Mouse (Mus musculus) lung, embryonic 14.5 days (tissue): Measurements from ENCODE around the gene Tspan33. TPM values are rescaled to one million over a fixed set of nuclear protein-coding genes. Genes with fewer than 3 reads are reported as not detected.

Experiments
- ATAC-seq: fragments of 200-750 bp; cut with Nextera tagmentation; 2 replicates; pipeline ENCODE4 v1.8.0; 2017; ENCODE audit warnings: mild to moderate bottlenecking, moderate TSS enrichment, moderate library complexity; ENCODE audit not compliant: insufficient read depth
- DNase-seq: peaks from one replicate; pipeline ENCODE4 v3.0.0-alpha.2; 2015
- H3K27ac ChIP-seq: fragments of 300-500 bp; sonication (generic); 2 replicates; pipeline ENCODE4 v1.5.1; 2014; ENCODE audit warnings: low read depth, mild to moderate bottlenecking, moderate library complexity
- H3K27me3 ChIP-seq: fragments of 300-500 bp; sonication (generic); 2 replicates; pipeline ENCODE4 v1.6.1; 2014; ENCODE audit warnings: low read length, control low read depth; ENCODE audit not compliant: insufficient read depth
- H3K36me3 ChIP-seq: fragments of 300-500 bp; sonication (generic); 2 replicates; pipeline ENCODE4 v1.6.1; 2014; ENCODE audit warnings: control low read depth; ENCODE audit not compliant: insufficient read depth
- H3K4me1 ChIP-seq: fragments of 300-500 bp; sonication (generic); 2 replicates; pipeline ENCODE4 v1.6.1; 2014; ENCODE audit warnings: antibody characterized with exemption, control low read depth; ENCODE audit not compliant: insufficient read depth
- H3K4me2 ChIP-seq: fragments of 300-500 bp; sonication (generic); 2 replicates; pipeline ENCODE4 v1.6.1; 2014; ENCODE audit warnings: mild to moderate bottlenecking
- H3K4me3 ChIP-seq: fragments of 300-500 bp; sonication (generic); 2 replicates; pipeline ENCODE4 v1.5.1; 2014; ENCODE audit warnings: low read depth, low read length
- H3K9ac ChIP-seq: fragments of 300-500 bp; sonication (generic); 2 replicates; pipeline ENCODE4 v1.6.1; 2014
- H3K9me3 ChIP-seq: fragments of 300-500 bp; sonication (generic); 2 replicates; pipeline ENCODE4 v1.6.1; 2016; ENCODE audit warnings: low read depth, low read length, control low read depth
- CTCF ChIP-seq: IDR thresholded peaks from 2 replicates; pipeline ENCODE4 v1.5.1; 2016; ENCODE audit warnings: antibody characterized with exemption, low read depth
- WGBS: fragments of 180-500 bp; shearing (Covaris S2); extraction: QIAGEN DNeasy Blood & Tissue Kit; methylation state at CpG from one replicate; pipeline ENCODE4 v1.1.7; 2014; 5-methylcytosine and 5-hydroxymethylcytosine counted together
- polyA plus RNA-seq: library from polyadenylated mRNA; unstranded; fragments of >200 nt; fragmentation: Nextera tagmentation; extraction: Ambion mirVana; gene quantifications from 2 replicates; pipeline ENCODE4 v1.2.1, GENCODE M21; 2014

Tspan33 gene
- polyA plus RNA-seq, 1 experiment from 2014 or later, result 2.0 TPM

GRCm38 (mm10) chr6:29729491-29729890 lies 35.5 kb downstream of the Tspan33 start:
- DNase-seq (no peak), ATAC-seq (no peak)
- no peak overlapping the region for H3K4me3 ChIP-seq
- H3K36me3 ChIP-seq, result no peaks in the 10 kb centered on the region
- no peaks in the 10 kb centered on the region for H3K9me3 ChIP-seq
- H3K4me2 ChIP-seq, result no peak overlapping the region
- H3K9ac ChIP-seq, result no peak overlapping the region
- H3K4me1 ChIP-seq, result no peaks in the 10 kb centered on the region
- H3K27me3 ChIP-seq, result no peaks in the 10 kb centered on the region
- 77% methylated on average over 1 of the region's 1 CpGs for WGBS
- no peak overlapping the region for H3K27ac ChIP-seq
- no peak for TF ChIP-seq CTCF

DNA sequence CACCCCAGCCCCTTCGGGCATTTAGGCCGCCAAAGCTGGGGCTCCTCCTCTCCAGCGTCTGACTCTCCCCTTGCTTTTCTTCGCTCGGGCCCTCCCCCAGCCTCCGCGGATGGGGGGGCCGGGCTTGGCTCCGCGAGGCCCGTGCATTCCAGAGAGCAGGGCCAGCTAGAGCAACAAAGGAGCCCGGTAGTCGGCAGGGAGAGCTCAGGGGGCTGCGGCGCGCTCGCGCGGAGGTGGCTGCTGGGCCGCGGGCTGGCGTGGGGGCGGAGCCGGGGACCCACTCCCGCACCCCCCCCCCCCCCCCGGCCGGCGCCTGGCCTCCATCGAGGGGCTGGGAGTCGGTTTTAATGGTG lies 41.3 kb downstream of the Tspan33 start, which contains the start of gene Smo:
Gene Smo (plus strand): TSS at position 168 of the 353 bp plus-strand sequence.
- Histone ChIP-seq H3K27ac (peak within 1 kb of the TSS; percentile 99), H3K9ac (peak within 1 kb of the TSS; percentile 99), H3K27me3 (no peaks in the 10 kb centered on the region), H3K4me1 (peaks cover 11% of the 10 kb centered on the region), H3K9me3 (no peaks in the 10 kb centered on the region), H3K4me2 (peak within 1 kb of the TSS; percentile 98), H3K4me3 (peak within 1 kb of the TSS; percentile 92), H3K36me3 (peaks cover 7% of the 10 kb centered on the region; the same call in 1 of the 2 replicates)
- WGBS, result 2% methylated on average over 28 of the region's 30 CpGs
- DNase-seq (peak; percentile 95), ATAC-seq (peak; percentile 98)
- TF ChIP-seq CTCF, result no peak

- peaks cover 10% of the 10 kb centered on the region; the same call in 1 of the 2 replicates for H3K36me3 ChIP-seq
- H3K27me3 ChIP-seq, result no peaks in the 10 kb centered on the region
- no peak for TF ChIP-seq CTCF
- ATAC-seq, result peak; percentile 85
- peak overlapping the region; percentile 92 for H3K4me3 ChIP-seq
- H3K9ac ChIP-seq, result peak overlapping the region; percentile 99
- H3K27ac ChIP-seq, result peak overlapping the region; percentile 99
- peak; percentile 77 for DNase-seq
- H3K4me1 ChIP-seq, result peaks cover 11% of the 10 kb centered on the region
- under 1% methylated on average over 75 of the region's 75 CpGs for WGBS
- peak overlapping the region; percentile 98 for H3K4me2 ChIP-seq
- no peaks in the 10 kb centered on the region for H3K9me3 ChIP-seq
These were observed 41.8 kb downstream of the Tspan33 start for GRCm38 (mm10) chr6:29735689-29736451.

- WGBS, result 5% methylated on average over 13 of the region's 13 CpGs
- Histone ChIP-seq H3K27ac (peak overlapping the region; percentile 99), H3K4me3 (peak overlapping the region; percentile 92), H3K4me2 (peak overlapping the region; percentile 98), H3K4me1 (peaks cover 11% of the 10 kb centered on the region), H3K9ac (peak overlapping the region; percentile 99), H3K27me3 (no peaks in the 10 kb centered on the region), H3K36me3 (peaks cover 10% of the 10 kb centered on the region; the same call in 1 of the 2 replicates), H3K9me3 (no peaks in the 10 kb centered on the region)
- TF ChIP-seq CTCF, result no peak
- DNase-seq (no peak), ATAC-seq (no peak)
These were observed 42.8 kb downstream of the Tspan33 start for GRCm38 (mm10) chr6:29736610-29737458.

GRCm38 (mm10) chr6:29751466-29752152 lies 57.6 kb downstream of the Tspan33 start:
- Histone ChIP-seq H3K27me3 (0 out of 2 replicates have a peak, but pooled peaks cover 2% of the 10 kb centered on the region), H3K4me1 (no peaks in the 10 kb centered on the region), H3K9me3 (peaks cover 13% of the 10 kb centered on the region), H3K4me3 (no peak overlapping the region), H3K36me3 (peaks cover 38% of the 10 kb centered on the region), H3K9ac (no peak overlapping the region), H3K4me2 (no peak overlapping the region), H3K27ac (no peak overlapping the region; the same call in 1 of the 2 replicates)
- ATAC-seq, result peak; percentile 15; the same call in 1 of the 2 replicates
- peak; percentile 39 for DNase-seq
- TF ChIP-seq CTCF, result no peak
- 86% methylated on average over 3 of the region's 3 CpGs for WGBS

GRCm38 (mm10) chr6:29753336-29753735 lies 59.3 kb downstream of the Tspan33 start:
- no peak overlapping the region for H3K9ac ChIP-seq
- H3K9me3 ChIP-seq, result peaks cover 6% of the 10 kb centered on the region
- no peak for DNase-seq
- no peak for ATAC-seq
- H3K4me2 ChIP-seq, result no peak overlapping the region
- no peaks in the 10 kb centered on the region for H3K4me1 ChIP-seq
- no peak overlapping the region for H3K27ac ChIP-seq
- no peak for TF ChIP-seq CTCF
- no peak overlapping the region for H3K4me3 ChIP-seq
- 84% methylated on average over 11 of the region's 11 CpGs for WGBS
- peaks cover 55% of the 10 kb centered on the region for H3K36me3 ChIP-seq
- 0 out of 2 replicates have a peak, but pooled peaks cover 2% of the 10 kb centered on the region for H3K27me3 ChIP-seq
